Mouse (Mus musculus): ENCODE data around the gene Gpr55.

DNA sequence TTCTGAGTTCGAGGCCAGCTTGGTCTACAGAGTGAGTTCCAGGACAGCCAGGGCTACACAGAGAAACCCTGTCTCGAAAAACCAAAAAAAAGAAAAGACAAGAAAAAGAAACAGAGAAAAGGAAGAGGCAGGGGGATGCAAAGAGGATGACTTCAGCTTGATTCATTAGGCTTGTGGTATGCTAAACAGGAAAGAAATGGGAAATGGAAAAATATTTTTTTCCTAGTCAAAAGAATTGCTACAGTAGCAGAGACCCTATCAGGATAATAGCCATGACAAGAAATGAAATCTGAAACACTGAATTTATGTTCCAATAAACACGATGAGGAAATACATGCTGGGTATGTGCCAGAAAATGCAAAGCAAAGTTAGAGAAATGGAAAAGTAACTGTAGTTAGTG lies 5.7 kb downstream of the Gpr55 start:
- TF ChIP-seq CTCF (IDR thresholded peaks at IDR 0.05; ENCODE audit: borderline replicate concordance, extremely low read depth, insufficient read depth, insufficient read length) (no peak), POLR2A (IDR thresholded peaks at IDR 0.05; ENCODE audit: borderline replicate concordance, extremely low read depth, insufficient read depth, insufficient read length, poor library complexity, severe bottlenecking) (no peak)

Measured in brain, embryonic 14.5 days (tissue).